Mouse (Mus musculus) cortical plate, adult 2 months (tissue): ENCODE data around the gene Ccdc146. TPM values are rescaled to one million over a fixed set of nuclear protein-coding genes. Genes with fewer than 3 reads are reported as not detected.

Source experiments
- H3K27ac ChIP-seq: fragments of 200-500 bp; 2 replicates; pipeline ENCODE4 v1.5.1; 2012; ENCODE audit warnings: low read length, control low read depth, inconsistent platforms; ENCODE audit not compliant: insufficient read depth
- H3K4me1 ChIP-seq: fragments of 200-500 bp; 2 replicates; pipeline ENCODE4 v1.6.1; 2011; ENCODE audit warnings: low read length; ENCODE audit not compliant: control insufficient read depth, insufficient read depth
- H3K4me3 ChIP-seq: fragments of 200-500 bp; 2 replicates; pipeline ENCODE4 v1.5.1; 2011; ENCODE audit warnings: mild to moderate bottlenecking, low read length, control low read depth; ENCODE audit not compliant: insufficient read depth
- CTCF ChIP-seq: fragments of 200-500 bp; IDR thresholded peaks from 2 replicates; pipeline ENCODE4 v1.5.1; 2011; ENCODE audit warnings: mild to moderate bottlenecking, control low read depth, low read length; ENCODE audit not compliant: insufficient read depth; ENCODE audit errors: extremely low read depth
- POLR2A ChIP-seq: fragments of 200-500 bp; IDR thresholded peaks from 2 replicates; pipeline ENCODE4 v1.6.1; 2011; ENCODE audit warnings: mild to moderate bottlenecking, low read length, control low read depth; ENCODE audit not compliant: insufficient read depth; ENCODE audit errors: extremely low read depth
- polyA plus RNA-seq: library from polyadenylated mRNA; depleted of rRNA; stranded (reverse); fragments of >200 nt; gene quantifications from 2 replicates; pipeline ENCODE4 v1.2.3, GENCODE M21; 2012

Gene Ccdc146
- polyA plus RNA-seq, 1 experiment: 0.46 TPM

DNA sequence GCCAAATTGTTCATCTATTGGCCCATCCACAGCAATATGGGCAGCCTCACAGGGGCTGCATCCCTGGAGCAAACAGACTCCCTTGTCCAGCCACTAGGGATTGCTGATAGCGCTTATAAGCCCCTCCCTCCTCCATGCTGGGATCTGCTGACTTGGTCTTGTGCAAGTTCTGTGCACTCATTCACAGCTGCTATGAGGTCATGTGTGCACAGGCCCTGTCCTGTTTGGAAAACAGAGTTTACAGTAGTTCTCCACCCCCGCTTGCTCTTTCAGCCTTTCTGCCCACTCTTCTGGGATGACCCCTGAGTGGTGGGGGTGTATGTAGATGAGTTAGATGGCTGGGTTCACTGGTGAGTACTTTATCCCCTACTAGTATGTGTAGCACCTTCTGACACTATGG is 157.4 kb downstream of the Ccdc146 start:
- TF ChIP-seq POLR2A (no peak), CTCF (no peak)

DNA sequence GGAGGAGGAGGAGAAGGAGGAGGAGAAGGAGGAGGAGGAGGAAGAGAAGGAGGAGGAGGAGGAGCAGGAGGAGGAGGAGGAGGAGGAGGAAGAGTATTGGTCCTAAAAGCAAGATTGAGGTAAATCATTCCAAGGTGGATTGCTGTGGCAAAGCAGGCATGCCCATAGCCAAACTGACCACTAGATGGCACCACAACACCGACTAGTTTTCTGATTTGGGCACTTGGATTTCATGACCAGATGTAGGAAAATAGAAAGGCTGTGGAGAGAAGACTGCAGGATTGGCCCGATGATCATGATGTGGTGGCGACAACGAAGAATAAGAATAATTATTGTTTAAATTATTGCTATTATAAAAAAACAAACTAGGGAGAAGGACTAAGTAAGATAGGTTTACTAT is 159.4 kb downstream of the Ccdc146 start:
- Histone ChIP-seq H3K4me1 (no peaks in the 10 kb centered on the region), H3K27ac (no peak overlapping the region), H3K4me3 (no peak overlapping the region)
- TF ChIP-seq POLR2A (no peak), CTCF (peak; percentile 94)

More for the DNA sequence above, 157.4 kb downstream of the Ccdc146 start:
- H3K27ac ChIP-seq: no peak overlapping the region
- no peaks in the 10 kb centered on the region for H3K4me1 ChIP-seq
- no peak overlapping the region for H3K4me3 ChIP-seq

DNA sequence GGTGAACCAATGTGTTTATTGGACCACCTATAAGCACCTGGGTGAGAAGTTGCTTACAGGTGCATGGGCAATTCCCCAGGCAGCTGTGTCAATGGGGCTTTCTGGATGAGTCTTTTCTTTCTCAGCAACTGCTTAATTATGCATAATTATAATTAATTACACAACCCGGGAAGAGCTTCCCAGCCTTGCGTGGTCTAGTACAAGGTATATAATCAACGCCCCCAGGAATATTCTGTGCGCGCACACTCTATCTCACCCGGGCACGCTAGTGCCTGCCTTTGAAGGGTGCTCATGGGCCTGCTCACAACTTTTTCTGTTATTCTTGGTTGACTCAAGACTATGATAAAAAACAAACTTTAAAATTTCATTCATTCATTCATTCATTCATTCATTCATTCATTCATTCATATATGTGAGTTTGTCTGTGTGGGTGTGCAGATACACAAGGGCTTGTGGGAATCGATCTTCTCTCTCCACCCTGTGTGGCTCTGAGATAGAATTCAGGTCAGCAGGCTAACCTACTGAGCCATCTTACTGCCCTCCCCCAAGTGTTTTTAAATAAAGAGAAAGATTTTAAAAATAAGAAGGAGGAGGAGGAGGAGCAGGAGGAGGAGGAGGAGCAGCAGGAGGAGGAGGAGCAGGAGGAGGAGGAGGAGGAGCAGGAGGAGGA is 160.0 kb downstream of the Ccdc146 start:
- Histone ChIP-seq H3K4me3 (no peak overlapping the region), H3K4me1 (no peaks in the 10 kb centered on the region), H3K27ac (no peak overlapping the region)
- TF ChIP-seq POLR2A (no peak), CTCF (no peak)

DNA sequence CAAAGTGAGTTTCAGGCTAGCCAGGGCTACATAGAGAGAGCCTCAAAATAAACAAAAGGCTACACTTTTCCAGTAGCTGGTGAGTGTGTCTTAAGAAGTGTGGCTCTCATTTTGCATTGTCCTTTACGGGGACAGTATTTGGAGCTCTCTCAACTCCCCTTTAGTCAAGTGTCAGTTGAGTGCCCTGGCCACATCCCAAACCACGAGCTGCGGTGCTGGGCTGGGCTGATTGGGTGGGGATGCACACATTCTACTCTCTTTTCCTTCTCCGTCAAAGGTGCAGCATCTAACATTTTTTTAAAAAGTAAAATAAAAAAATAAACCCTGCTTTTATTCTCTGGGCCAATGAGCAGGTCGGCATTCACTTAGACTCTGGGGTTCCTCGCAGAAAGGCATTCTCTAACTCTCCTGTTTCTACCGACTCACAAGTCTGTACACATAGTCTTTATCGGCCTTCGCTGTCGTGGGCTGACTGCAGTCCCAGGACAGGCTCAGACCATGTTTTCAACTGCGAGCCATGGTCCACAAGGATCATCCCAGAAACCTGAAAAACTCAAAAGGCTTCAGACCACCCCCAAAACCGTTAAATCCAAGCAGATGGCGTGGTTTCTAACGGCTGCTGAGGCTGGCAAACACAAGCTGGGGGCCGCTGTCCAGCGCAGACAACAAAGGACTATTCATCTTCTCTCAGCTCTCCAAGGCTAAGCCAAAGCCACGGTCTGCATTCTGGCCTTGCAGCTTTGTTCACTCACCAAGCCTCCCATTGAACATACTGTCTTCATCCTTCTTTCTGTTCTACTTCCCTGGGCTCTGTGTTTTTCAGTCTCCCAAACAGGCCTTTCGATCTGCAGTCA is 161.0 kb downstream of the Ccdc146 start:
- no peak for TF ChIP-seq POLR2A
- TF ChIP-seq CTCF: no peak
- no peak overlapping the region for H3K4me3 ChIP-seq
- no peak overlapping the region for H3K27ac ChIP-seq
- no peaks in the 10 kb centered on the region for H3K4me1 ChIP-seq

DNA sequence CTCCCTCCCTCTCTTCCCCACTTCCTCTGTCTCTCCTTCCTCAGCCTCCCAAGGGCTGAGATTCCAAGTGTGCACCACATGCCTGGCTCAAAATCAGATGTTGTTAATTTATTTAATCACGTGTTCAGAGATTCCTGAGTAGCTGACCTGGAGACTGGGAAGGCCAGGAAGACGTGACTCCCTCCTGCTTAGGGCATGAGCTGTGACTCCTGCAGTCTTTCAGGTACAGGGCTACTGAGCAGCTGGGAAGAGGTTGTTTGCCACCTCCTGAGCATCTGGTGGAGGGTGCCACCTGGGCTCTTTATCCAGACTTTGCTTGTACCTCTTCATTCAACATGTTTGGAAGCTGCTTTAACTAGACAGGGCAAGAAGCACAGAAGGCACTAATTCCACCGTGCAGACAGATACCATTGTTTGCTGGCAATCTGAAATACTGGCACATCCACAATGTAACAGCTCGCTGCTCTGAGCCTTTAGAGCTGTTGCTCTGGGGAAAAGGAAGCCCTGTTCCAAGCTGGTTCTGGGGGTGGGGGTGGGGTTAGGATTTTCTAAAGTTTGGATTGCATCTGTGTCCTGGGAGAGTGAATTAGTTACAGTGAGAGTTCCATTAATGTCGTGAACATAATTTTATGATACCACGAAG is 163.2 kb downstream of the Ccdc146 start:
- H3K27ac ChIP-seq: no peak overlapping the region
- TF ChIP-seq POLR2A (no peak), CTCF (no peak)
- H3K4me3 ChIP-seq: no peak overlapping the region
- no peaks in the 10 kb centered on the region for H3K4me1 ChIP-seq

DNA sequence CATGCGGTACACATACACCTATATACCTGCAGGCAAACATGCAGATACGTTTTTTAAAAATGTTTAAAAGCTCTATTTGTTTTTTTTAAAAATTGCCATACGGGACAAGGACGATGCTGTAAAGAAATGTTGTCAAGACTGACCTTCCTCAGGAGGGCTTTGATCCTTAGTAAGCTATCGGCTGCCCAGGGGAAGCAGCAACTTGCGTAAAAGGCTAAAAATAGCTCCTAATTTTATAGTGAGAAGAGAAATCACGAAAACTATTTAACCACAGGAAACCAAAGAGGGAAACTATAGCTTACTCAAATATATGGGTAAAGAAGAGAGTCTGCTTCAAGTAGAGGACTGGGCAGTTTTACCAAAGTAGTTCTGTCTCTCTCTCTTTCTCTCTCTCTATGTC is 163.7 kb downstream of the Ccdc146 start:
- Histone ChIP-seq H3K4me1 (no peaks in the 10 kb centered on the region), H3K4me3 (no peak overlapping the region), H3K27ac (no peak overlapping the region)
- no peak for TF ChIP-seq POLR2A
- no peak for TF ChIP-seq CTCF

DNA sequence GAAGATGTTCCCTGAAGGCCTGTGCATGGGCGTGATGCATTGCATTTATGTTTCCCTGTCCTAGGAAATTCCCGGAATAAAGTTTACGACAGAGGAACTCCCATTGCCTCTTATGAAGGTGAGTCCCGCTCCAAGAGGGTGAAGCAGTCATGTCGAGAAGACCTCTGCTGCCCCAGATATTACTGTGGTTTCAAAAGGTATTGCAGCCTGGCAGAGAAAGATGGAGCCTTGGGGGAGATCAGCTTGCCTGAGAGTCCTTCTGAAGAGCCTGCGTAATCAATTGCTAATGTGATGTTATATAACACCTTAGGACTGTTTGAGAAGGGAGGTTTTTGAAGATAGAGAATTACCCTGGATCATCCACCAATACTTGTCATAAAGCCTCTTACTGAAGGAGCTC is 166.7 kb downstream of the Ccdc146 start:
- Histone ChIP-seq H3K4me1 (no peaks in the 10 kb centered on the region), H3K4me3 (no peak overlapping the region), H3K27ac (no peak overlapping the region)
- no peak for TF ChIP-seq POLR2A
- peak; percentile 25 for TF ChIP-seq CTCF

DNA sequence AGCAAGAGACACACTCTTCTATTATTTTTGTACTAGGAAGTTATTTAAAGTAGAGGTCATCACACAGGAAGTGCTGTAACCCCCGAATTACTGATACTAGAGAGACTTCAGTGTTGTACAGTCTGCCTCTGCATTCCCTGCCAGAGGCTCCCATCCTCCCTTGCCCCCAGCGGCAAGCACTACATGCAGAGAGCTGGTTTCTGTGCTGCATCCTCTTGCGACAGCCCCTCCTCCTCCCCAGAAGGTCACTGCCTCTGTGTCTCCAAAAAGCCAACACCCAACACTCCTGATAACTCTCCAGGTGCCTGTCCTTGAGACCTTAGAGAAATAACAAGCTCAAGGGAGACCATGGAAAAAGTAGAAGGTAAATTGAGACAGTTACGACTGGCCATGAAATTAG is 167.4 kb downstream of the Ccdc146 start:
- TF ChIP-seq CTCF (no peak), POLR2A (no peak)
- no peak overlapping the region for H3K27ac ChIP-seq
- H3K4me3 ChIP-seq: no peak overlapping the region
- H3K4me1 ChIP-seq: no peaks in the 10 kb centered on the region

DNA sequence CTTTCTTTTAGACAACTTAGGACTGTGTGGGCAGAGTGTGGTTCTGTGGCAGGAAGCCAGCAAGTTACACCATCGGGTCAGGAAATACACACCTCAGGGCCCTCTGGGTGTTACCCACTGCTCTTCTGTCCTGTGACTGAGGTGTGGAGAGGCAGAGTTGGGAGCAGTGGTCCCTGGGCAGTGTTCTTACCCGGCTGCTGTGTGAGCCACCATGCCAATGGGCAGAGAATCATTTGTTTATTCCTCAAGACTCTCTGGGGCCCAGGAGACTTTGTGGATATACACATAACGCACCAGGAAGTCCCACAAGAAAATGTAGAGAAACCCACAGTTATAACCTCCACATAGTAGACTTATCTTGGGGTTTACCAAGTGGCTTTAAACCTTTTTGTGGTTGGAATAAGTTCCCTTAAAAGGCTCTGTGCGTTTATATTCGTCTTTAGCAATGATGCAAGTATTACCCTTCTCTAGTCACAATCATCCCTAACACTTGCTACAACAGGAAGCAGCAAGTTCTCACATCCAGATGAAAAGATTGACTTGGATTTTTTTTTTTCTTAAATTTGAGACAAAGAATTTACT is 168.8 kb downstream of the Ccdc146 start:
- no peak overlapping the region for H3K27ac ChIP-seq
- no peak overlapping the region for H3K4me3 ChIP-seq
- H3K4me1 ChIP-seq: no peaks in the 10 kb centered on the region
- TF ChIP-seq POLR2A (no peak), CTCF (no peak)
